Mouse (Mus musculus) ES-Bruce4 (cell line): Measurements from ENCODE around the gene Cemip.

Experiments
- CTCF ChIP-seq: IDR thresholded peaks from one replicate; pipeline ENCODE4 v1.8.1; 2011; ENCODE audit warnings: low read depth, low read length
- EP300 ChIP-seq: IDR thresholded peaks from 2 replicates; pipeline ENCODE4 v1.6.1; 2011; ENCODE audit warnings: low read depth, low read length; ENCODE audit not compliant: insufficient read depth
- POLR2A ChIP-seq: IDR thresholded peaks from one replicate; pipeline ENCODE4 v1.8.1; 2011; ENCODE audit warnings: low read length; ENCODE audit not compliant: insufficient read depth

- TF ChIP-seq CTCF (no peak), POLR2A (no peak), EP300 (no peak)
Measured at GRCm38 (mm10) chr7:84032831-84033230, 53.5 kb downstream of the Cemip start.
